Mouse (Mus musculus) hematopoietic stem cell, adult 5-6 weeks (primary cell): ENCODE results near the gene Kifc1. TPM values are rescaled to one million over a fixed set of nuclear protein-coding genes. Genes with fewer than 3 reads are reported as not detected.

ENCODE experiments used
- ATAC-seq, 2 experiments: fragments of 125-278 bp in 1 of 2; replicated peaks in 1 of 2; 2 replicates each; pipeline ENCODE4 v1.8.0; 2016 to 2017; ENCODE audit warnings: inconsistent platforms in 2 of 2, mild to moderate bottlenecking in 2 of 2, moderate number of reproducible peaks in 2 of 2, low read depth in 1 of 2, moderate TSS enrichment in 1 of 2; ENCODE audit not compliant: low FRiP score in 2 of 2, poor library complexity in 2 of 2, severe bottlenecking in 2 of 2, insufficient read depth in 1 of 2, low TSS enrichment in 1 of 2
- total RNA-seq: library from RNA; stranded (forward); fragments of 172-1452, 232-1000 nt; gene quantifications from 2 replicates; pipeline ENCODE4 v1.2.3, GENCODE M21; 2017

Kifc1 gene
- 24.7 and 37.6 TPM in 2 replicates for total RNA-seq

- ATAC-seq: peak; percentile 99
Observed at GRCm38 (mm10) chr17:33890533-33891059, at the start of gene Kifc1. Gene Kifc1 (minus strand): TSS chr17:33890661.

GRCm38 (mm10) chr17:33938783-33939182 is 48.3 kb upstream of the Kifc1 start:
- no peak for ATAC-seq

DNA sequence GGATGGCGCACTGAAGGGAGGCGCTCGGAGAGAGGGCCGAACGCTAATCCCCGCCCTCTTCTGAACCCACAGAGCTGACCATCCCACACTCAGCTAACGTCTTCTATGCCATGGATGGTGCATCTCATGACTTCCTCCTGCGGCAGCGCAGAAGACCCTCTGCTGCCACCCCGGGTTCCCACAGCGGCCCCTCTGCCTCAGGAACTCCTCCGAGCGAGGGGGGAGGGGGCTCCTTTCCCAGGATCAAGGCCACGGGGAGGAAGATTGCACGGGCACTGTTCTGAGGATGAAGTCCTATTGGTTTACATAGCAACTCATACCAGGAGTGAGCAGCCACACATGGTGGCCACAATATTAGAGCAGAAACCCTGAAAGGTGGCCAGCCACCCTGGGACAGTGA is 46.5 kb upstream of the Kifc1 start:
- ATAC-seq: no peak

- no peak for ATAC-seq
Observed at GRCm38 (mm10) chr17:33935422-33936055, 45.1 kb upstream of the Kifc1 start.

GRCm38 (mm10) chr17:33932970-33933369 is 42.5 kb upstream of the Kifc1 start:
- ATAC-seq: no peak

- ATAC-seq: no peak
Observed at GRCm38 (mm10) chr17:33932448-33932847, 42.0 kb upstream of the Kifc1 start.

DNA sequence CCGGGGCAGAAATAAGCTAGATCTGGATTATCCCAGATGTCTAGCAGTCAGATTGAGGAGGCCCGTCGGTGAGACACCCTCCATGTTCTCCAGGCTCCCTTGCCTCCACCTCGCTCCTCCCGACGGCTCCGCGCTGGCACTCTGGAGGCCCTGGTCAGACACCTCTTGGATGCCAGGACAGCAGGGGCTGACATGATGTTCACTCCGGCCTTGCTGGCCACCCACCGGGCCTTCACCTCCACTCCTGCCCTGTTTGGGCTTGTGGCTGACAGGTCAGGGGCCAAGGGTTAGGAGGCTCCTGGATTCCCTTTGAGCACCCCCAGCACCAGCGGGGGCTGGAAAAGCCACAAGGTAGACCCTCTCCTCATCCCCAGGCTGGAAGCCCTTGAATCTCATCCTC is 41.5 kb upstream of the Kifc1 start:
- no peak for ATAC-seq

- no peak for ATAC-seq
Observed at GRCm38 (mm10) chr17:33931159-33931866, 40.9 kb upstream of the Kifc1 start.

GRCm38 (mm10) chr17:33930280-33931158 is 40.1 kb upstream of the Kifc1 start:
- no peak for ATAC-seq

- peak; percentile 65 to 77 for ATAC-seq
Observed at GRCm38 (mm10) chr17:33929371-33930279, 39.2 kb upstream of the Kifc1 start, which contains the start of gene Rgl2. Gene Rgl2 (plus strand): TSS chr17:33929543.

DNA sequence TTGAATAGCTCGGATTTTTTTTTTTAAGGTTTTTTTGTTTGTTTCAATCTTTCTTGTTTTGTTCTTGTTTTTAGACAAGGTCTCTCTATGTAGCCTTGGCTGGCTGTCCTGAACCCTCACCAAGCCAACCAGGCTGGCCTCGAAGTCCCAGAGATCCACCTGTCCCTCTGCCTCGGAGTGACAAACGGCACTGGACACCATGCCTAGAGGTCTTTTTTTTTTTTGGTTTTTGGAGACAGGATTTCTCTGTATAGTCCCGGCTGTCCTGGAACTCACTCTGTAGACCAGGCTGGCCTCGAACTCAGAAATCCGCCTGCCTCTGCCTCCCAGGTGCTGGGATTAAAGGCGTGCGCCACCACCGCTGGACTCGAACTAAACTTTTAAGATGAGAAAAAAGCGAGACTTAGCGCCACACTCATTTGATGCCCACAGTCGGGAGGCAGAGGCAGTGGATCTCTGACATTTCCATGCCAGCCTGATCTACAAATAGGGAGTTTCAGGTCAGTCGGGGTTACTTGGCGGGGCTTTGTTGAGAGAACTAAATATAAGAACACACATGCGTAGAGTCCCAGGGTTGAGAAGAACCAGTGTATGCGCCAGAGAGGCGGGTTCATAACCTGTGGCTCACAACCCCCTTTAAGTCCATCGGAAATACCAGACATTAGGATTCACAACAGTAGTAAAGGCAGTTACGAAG is 37.9 kb upstream of the Kifc1 start:
- ATAC-seq: no peak

DNA sequence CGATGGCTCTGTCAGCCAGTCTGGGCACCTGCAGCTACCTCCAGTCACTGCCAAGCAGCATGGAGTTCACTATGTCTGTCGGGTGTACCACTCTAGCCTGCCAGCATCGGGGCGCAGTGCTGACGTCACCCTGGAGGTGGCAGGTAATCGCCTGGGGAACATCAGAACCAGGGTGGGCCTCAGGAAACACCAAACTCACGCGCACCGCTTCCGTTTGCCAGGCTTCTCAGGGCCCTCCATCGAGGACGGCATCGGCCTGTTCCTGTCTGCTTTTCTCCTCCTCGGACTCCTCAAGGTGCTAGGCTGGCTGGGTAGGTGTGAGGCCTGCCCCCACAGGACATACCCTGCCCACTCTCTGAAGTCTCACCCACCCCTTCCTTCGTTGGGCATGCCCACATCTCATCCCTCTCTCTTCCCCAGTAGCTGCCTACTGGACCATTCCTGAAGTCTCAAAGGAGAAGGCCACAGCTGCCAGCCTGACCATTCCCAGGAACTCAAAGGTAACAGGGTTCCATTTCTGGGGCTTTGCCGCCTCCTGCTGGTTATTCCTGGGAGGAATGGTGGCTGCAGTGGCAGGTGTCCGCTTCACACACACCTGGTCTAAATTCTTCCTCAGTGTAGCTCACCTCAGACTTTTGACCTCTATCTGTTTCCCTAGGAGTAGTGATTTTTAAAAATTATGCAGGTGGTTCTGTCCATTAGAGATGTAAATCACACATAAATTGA is 35.9 kb upstream of the Kifc1 start:
- ATAC-seq: no peak

- no peak for ATAC-seq
Observed at GRCm38 (mm10) chr17:33925406-33926116, 35.1 kb upstream of the Kifc1 start.

GRCm38 (mm10) chr17:33924577-33925283 is 34.3 kb upstream of the Kifc1 start:
- no peak for ATAC-seq

GRCm38 (mm10) chr17:33921361-33921760 is 30.9 kb upstream of the Kifc1 start:
- ATAC-seq: no peak
